Mouse (Mus musculus): ENCODE measurements around the gene Tat. TPM values are rescaled to one million over a fixed set of nuclear protein-coding genes. Genes with fewer than 3 reads are reported as not detected.

Tat gene
- polyA plus RNA-seq, 1 experiment = not detected

GRCm38 (mm10) chr8:110036156-110036555 lies 45.9 kb downstream of the Tat start:
- whole genome bisulfite sequencing = 55% methylated on average over 2 of the region's 2 CpGs
- no peak for DNase-seq (ENCODE audit: low read depth in 1 of 2, low spot score in 2 of 2)
- TF ChIP-seq CTCF (IDR thresholded peaks at IDR 0.05; ENCODE audit: extremely low read depth, insufficient read depth, insufficient read length, insufficient replicate concordance) (no peak), POLR2A (IDR thresholded peaks at IDR 0.05; ENCODE audit: low read depth, low read length) (no peak)
- H3K27ac ChIP-seq (ENCODE audit: insufficient read depth, low read length) = no peak overlapping the region
- no peaks in the 10 kb centered on the region for H3K27me3 ChIP-seq (ENCODE audit: control insufficient read depth, insufficient read depth, low read length)
- H3K36me3 ChIP-seq (ENCODE audit: control insufficient read depth, insufficient read depth, low read length) = no peaks in the 10 kb centered on the region
- H3K4me3 ChIP-seq (ENCODE audit: extremely low read depth, insufficient read depth, insufficient read length) = no peak overlapping the region
- H3K4me1 ChIP-seq (ENCODE audit: control insufficient read depth, insufficient read depth, insufficient read length) = no peaks in the 10 kb centered on the region

GRCm38 (mm10) chr8:110039216-110039615 lies 49.0 kb downstream of the Tat start:
- Histone ChIP-seq H3K27me3 (ENCODE audit: control insufficient read depth, insufficient read depth, low read length) (no peaks in the 10 kb centered on the region), H3K27ac (ENCODE audit: insufficient read depth, low read length) (no peak overlapping the region), H3K4me3 (ENCODE audit: extremely low read depth, insufficient read depth, insufficient read length) (no peak overlapping the region), H3K4me1 (ENCODE audit: control insufficient read depth, insufficient read depth, insufficient read length) (no peaks in the 10 kb centered on the region), H3K36me3 (ENCODE audit: control insufficient read depth, insufficient read depth, low read length) (no peaks in the 10 kb centered on the region)
- 56% methylated on average over 7 of the region's 7 CpGs for WGBS
- TF ChIP-seq CTCF (IDR thresholded peaks at IDR 0.05; ENCODE audit: extremely low read depth, insufficient read depth, insufficient read length, insufficient replicate concordance) = no peak
- no peak for TF ChIP-seq POLR2A (IDR thresholded peaks at IDR 0.05; ENCODE audit: low read depth, low read length)
- DNase-seq (ENCODE audit: low read depth in 1 of 2, low spot score in 2 of 2) = no peak

GRCm38 (mm10) chr8:110039659-110040058 lies 49.4 kb downstream of the Tat start, which contains the start of gene Chst4:
Gene Chst4, minus strand, starts transcription at chr8:110039740.
- no peak for DNase-seq (ENCODE audit: low read depth in 1 of 2, low spot score in 2 of 2)
- Histone ChIP-seq H3K27ac (ENCODE audit: insufficient read depth, low read length) (no peak within 1 kb of the TSS), H3K4me1 (ENCODE audit: control insufficient read depth, insufficient read depth, insufficient read length) (no peaks in the 10 kb centered on the region), H3K36me3 (ENCODE audit: control insufficient read depth, insufficient read depth, low read length) (no peaks in the 10 kb centered on the region), H3K27me3 (ENCODE audit: control insufficient read depth, insufficient read depth, low read length) (no peaks in the 10 kb centered on the region), H3K4me3 (ENCODE audit: extremely low read depth, insufficient read depth, insufficient read length) (no peak within 1 kb of the TSS)
- 82% methylated on average over 5 of the region's 5 CpGs for WGBS
- TF ChIP-seq CTCF (IDR thresholded peaks at IDR 0.05; ENCODE audit: extremely low read depth, insufficient read depth, insufficient read length, insufficient replicate concordance) = no peak
- TF ChIP-seq POLR2A (IDR thresholded peaks at IDR 0.05; ENCODE audit: low read depth, low read length) = no peak

- no peak for TF ChIP-seq POLR2A (IDR thresholded peaks at IDR 0.05; ENCODE audit: low read depth, low read length)
- no peak overlapping the region for H3K27ac ChIP-seq (ENCODE audit: insufficient read depth, low read length)
- H3K4me1 ChIP-seq (ENCODE audit: control insufficient read depth, insufficient read depth, insufficient read length) = no peaks in the 10 kb centered on the region
- WGBS = 65% methylated on average over 4 of the region's 4 CpGs
- H3K36me3 ChIP-seq (ENCODE audit: control insufficient read depth, insufficient read depth, low read length) = no peaks in the 10 kb centered on the region
- no peak overlapping the region for H3K4me3 ChIP-seq (ENCODE audit: extremely low read depth, insufficient read depth, insufficient read length)
- no peaks in the 10 kb centered on the region for H3K27me3 ChIP-seq (ENCODE audit: control insufficient read depth, insufficient read depth, low read length)
- no peak for DNase-seq (ENCODE audit: low read depth in 1 of 2, low spot score in 2 of 2)
Observed at GRCm38 (mm10) chr8:110040509-110040908, 50.3 kb downstream of the Tat start.

Other genes starting within 250 kb of the Tat start
- gene Ap1g1, start 211.9 kb upstream of the Tat start, polyA plus RNA-seq (2012; rRNA removed) = 15.9 and 16.5 TPM in 2 replicates
- gene Phlpp2, start 121.9 kb upstream of the Tat start, polyA plus RNA-seq (2012; rRNA removed) = 4.1 and 4.7 TPM in 2 replicates
- gene Marveld3, start 28.2 kb upstream of the Tat start, polyA plus RNA-seq (2012; rRNA removed) = 0.11 and 0.21 TPM in 2 replicates
- 0.18 and 0.46 TPM in 2 replicates for gene Chst4, start 49.3 kb downstream of the Tat start, polyA plus RNA-seq (2012; rRNA removed)
- 0.05 and 0.13 TPM in 2 replicates for gene Zfp612, start 89.3 kb downstream of the Tat start, polyA plus RNA-seq (2012; rRNA removed)
- not detected in 2 replicates for gene Gm21964, start 110.8 kb downstream of the Tat start, polyA plus RNA-seq (2012; rRNA removed)
- not detected in 2 replicates for gene Gm17720, start 112.3 kb downstream of the Tat start, polyA plus RNA-seq (2012; rRNA removed)
- gene Calb2, start 177.8 kb downstream of the Tat start, polyA plus RNA-seq (2012; rRNA removed) = not detected in 2 replicates
- 2.9 and 3.2 TPM in 2 replicates for gene Cmtr2, start 225.2 kb downstream of the Tat start, polyA plus RNA-seq (2012; rRNA removed)

Data from spleen, adult 2 months (tissue).